In the genomic region with DNA sequence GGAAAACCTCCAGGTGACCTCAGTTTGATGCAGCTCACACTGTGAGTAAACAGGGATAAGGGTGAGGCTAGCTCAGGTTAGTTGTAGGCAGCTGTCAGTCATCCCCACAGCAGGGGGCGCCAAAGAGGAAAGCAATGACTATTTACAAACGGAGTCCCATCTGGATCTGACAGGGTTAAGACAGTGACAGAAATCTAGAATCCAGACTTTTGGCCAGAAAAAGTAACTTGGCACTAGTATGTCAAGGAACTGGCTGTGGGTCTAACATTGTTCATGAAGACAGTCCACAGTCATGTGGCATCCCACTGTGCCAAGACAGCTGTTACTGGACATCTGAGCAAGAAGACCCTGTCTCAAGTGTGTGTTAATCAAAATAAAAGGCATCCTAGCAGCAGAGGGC, we compare ENCODE assay signal across 8 mouse cellular contexts. TPM values are rescaled to one million over a fixed set of nuclear protein-coding genes. Genes with fewer than 3 reads are reported as not detected.
DNase-seq lines count a peak whose midpoint lies in the region; ATAC-seq lines count a peak whose summit lies in the region.

No protein-coding gene starts in this region.

- no peaks in the 10 kb centered on the region for H3K9me3 ChIP-seq in forebrain, embryonic 10.5 days
- H3K9me3 ChIP-seq in forebrain, embryonic 13.5 days (replicated peaks): no peaks in the 10 kb centered on the region
- no peaks in the 10 kb centered on the region for H3K9me3 ChIP-seq in midbrain, embryonic 11.5 days (ENCODE audit: control insufficient read depth, low read length)
- no peaks in the 10 kb centered on the region for H3K9me3 ChIP-seq in midbrain, embryonic 13.5 days

- no peak overlapping the region for H3K9ac ChIP-seq in forebrain, embryonic 13.5 days
- H3K9ac ChIP-seq in midbrain, embryonic 11.5 days (ENCODE audit: low read length): no peak overlapping the region
- no peak overlapping the region for H3K9ac ChIP-seq in midbrain, embryonic 13.5 days (replicated peaks)

- 18% methylated on average over 2 of the region's 2 CpGs for WGBS in forebrain, embryonic 10.5 days
- 13% methylated on average over 2 of the region's 2 CpGs for WGBS in forebrain, embryonic 13.5 days
- WGBS in midbrain, embryonic 11.5 days: 10% methylated on average over 2 of the region's 2 CpGs
- 11% methylated on average over 2 of the region's 2 CpGs for WGBS in midbrain, embryonic 13.5 days

- no peak overlapping the region for H3K27ac ChIP-seq in forebrain, embryonic 10.5 days
- no peak overlapping the region for H3K27ac ChIP-seq in forebrain, embryonic 13.5 days
- no peak overlapping the region for H3K27ac ChIP-seq in midbrain, embryonic 11.5 days (ENCODE audit: low read depth, low read length)
- no peak overlapping the region for H3K27ac ChIP-seq in midbrain, embryonic 13.5 days

- no peaks in the 10 kb centered on the region for H3K4me1 ChIP-seq in forebrain, embryonic 10.5 days
- H3K4me1 ChIP-seq in forebrain, embryonic 13.5 days: no peaks in the 10 kb centered on the region
- no peaks in the 10 kb centered on the region for H3K4me1 ChIP-seq in midbrain, embryonic 11.5 days (ENCODE audit: control insufficient read depth, insufficient read depth, low read length)
- H3K4me1 ChIP-seq in midbrain, embryonic 13.5 days (replicated peaks): no peaks in the 10 kb centered on the region

- ATAC-seq in forebrain, embryonic 13.5 days: no peak
- ATAC-seq in midbrain, embryonic 11.5 days (ENCODE audit: low FRiP score): no peak
- ATAC-seq in midbrain, embryonic 13.5 days: no peak
- peak; percentile 67 for ATAC-seq in megakaryocyte, adult 5-6 weeks (ENCODE audit: poor library complexity, severe bottlenecking)

- no peak overlapping the region for H3K4me2 ChIP-seq in forebrain, embryonic 13.5 days
- no peak overlapping the region for H3K4me2 ChIP-seq in midbrain, embryonic 11.5 days
- H3K4me2 ChIP-seq in midbrain, embryonic 13.5 days (replicated peaks): no peak overlapping the region

- DNase-seq in forebrain, embryonic 10.5 days (ENCODE audit: extremely low spot score, low spot score): peak; percentile 24
- peak; percentile 88 for DNase-seq in midbrain, embryonic 11.5 days (ENCODE audit: low spot score, missing footprints)
- peak; percentile 16 for DNase-seq in embryo, embryonic 11.5 days (ENCODE audit: low read depth, low spot score)
- no peak for DNase-seq in layer of hippocampus, adult 8-10 months (ENCODE audit: low spot score in 2 of 2)
- DNase-seq in cerebellum, adult 11-12 months: no peak

- H3K4me3 ChIP-seq in forebrain, embryonic 10.5 days: no peak overlapping the region
- no peak overlapping the region for H3K4me3 ChIP-seq in forebrain, embryonic 13.5 days
- H3K4me3 ChIP-seq in midbrain, embryonic 11.5 days (ENCODE audit: low read depth, low read length): no peak overlapping the region
- H3K4me3 ChIP-seq in midbrain, embryonic 13.5 days (replicated peaks): no peak overlapping the region

- no peaks in the 10 kb centered on the region for H3K36me3 ChIP-seq in forebrain, embryonic 10.5 days (replicated peaks)
- no peaks in the 10 kb centered on the region for H3K36me3 ChIP-seq in forebrain, embryonic 13.5 days (ENCODE audit: poor library complexity, severe bottlenecking)
- no peaks in the 10 kb centered on the region for H3K36me3 ChIP-seq in midbrain, embryonic 11.5 days (ENCODE audit: control insufficient read depth, insufficient read depth, low read length)
- no peaks in the 10 kb centered on the region for H3K36me3 ChIP-seq in midbrain, embryonic 13.5 days

- H3K27me3 ChIP-seq in forebrain, embryonic 10.5 days (ENCODE audit: poor library complexity, severe bottlenecking): no peaks in the 10 kb centered on the region
- no peaks in the 10 kb centered on the region for H3K27me3 ChIP-seq in forebrain, embryonic 13.5 days
- no peaks in the 10 kb centered on the region for H3K27me3 ChIP-seq in midbrain, embryonic 11.5 days (ENCODE audit: control insufficient read depth, insufficient read depth, low read length)
- no peaks in the 10 kb centered on the region for H3K27me3 ChIP-seq in midbrain, embryonic 13.5 days

RNA-seq across cellular contexts. Expression of a gene that starts 10.0 kb away (rescaled TPM):
- polyA plus RNA-seq in forebrain, embryonic 10.5 days (2016; fragmentation: Nextera tagmentation; extraction: Ambion mirVana): 35.6 and 39.1 TPM in 2 replicates
- polyA plus RNA-seq in forebrain, embryonic 13.5 days (2015; fragmentation: Nextera tagmentation; extraction: Ambion mirVana): 24.1 and 25.3 TPM in 2 replicates
- 26.4 and 26.8 TPM in 2 replicates for polyA plus RNA-seq in midbrain, embryonic 11.5 days (2014; fragmentation: Nextera tagmentation; extraction: Ambion mirVana)
- polyA plus RNA-seq in midbrain, embryonic 13.5 days (2015; fragmentation: Nextera tagmentation; extraction: Ambion mirVana): 18.1 and 19.9 TPM in 2 replicates
- 49.3 and 52.8 TPM in 2 replicates for total RNA-seq in megakaryocyte, adult 5-6 weeks (2015)
- 23.5 and 31.7 TPM in 2 replicates for total RNA-seq in megakaryocyte, adult 5-6 weeks (2017)
- 10 to 100 TPM; 28.7 to 31.1 (median 29.0) TPM for total RNA-seq in layer of hippocampus, adult 8-10 months (2022)

Comparison
In these comparisons a context has a peak if more than half of its experiments do, and no peak if none do; other contexts are left out.
1. DNase-seq: peak in forebrain, embryonic 10.5 days (single experiment), midbrain, embryonic 11.5 days (single experiment) and embryo, embryonic 11.5 days (single experiment); none in layer of hippocampus, adult 8-10 months (0 of 2) and cerebellum, adult 11-12 months (single experiment).